Mouse (Mus musculus) urinary bladder, postnatal 14 days (tissue): ENCODE results near the gene Tuba1b.

Experiments
- DNase-seq: peaks from one replicate; pipeline ENCODE4 v3.0.0; 2021; ENCODE audit warnings: low spot score

The Tuba1b gene

GRCm38 (mm10) chr15:98891907-98892606 is 42.3 kb downstream of the Tuba1b start:
- peak; percentile 62 for DNase-seq

GRCm38 (mm10) chr15:98891198-98891742 is 43.1 kb downstream of the Tuba1b start:
- no peak for DNase-seq

- no peak for DNase-seq
These were observed 46.8 kb downstream of the Tuba1b start for GRCm38 (mm10) chr15:98887526-98887925.

- no peak for DNase-seq
These were observed 47.5 kb downstream of the Tuba1b start for GRCm38 (mm10) chr15:98886667-98887387.

GRCm38 (mm10) chr15:98884106-98884505 is 50.3 kb downstream of the Tuba1b start:
- DNase-seq: no peak

- DNase-seq: no peak
These were observed 50.7 kb downstream of the Tuba1b start for GRCm38 (mm10) chr15:98883661-98884060.

- DNase-seq: no peak
These were observed 52.7 kb downstream of the Tuba1b start for GRCm38 (mm10) chr15:98881656-98882008.
